Mouse (Mus musculus): ENCODE results near the gene Klhl3.

Gene Klhl3

GRCm38 (mm10) chr13:58066496-58067389 is 46.6 kb downstream of the Klhl3 start:
- DNase-seq (ENCODE audit: low spot score), result no peak

DNA sequence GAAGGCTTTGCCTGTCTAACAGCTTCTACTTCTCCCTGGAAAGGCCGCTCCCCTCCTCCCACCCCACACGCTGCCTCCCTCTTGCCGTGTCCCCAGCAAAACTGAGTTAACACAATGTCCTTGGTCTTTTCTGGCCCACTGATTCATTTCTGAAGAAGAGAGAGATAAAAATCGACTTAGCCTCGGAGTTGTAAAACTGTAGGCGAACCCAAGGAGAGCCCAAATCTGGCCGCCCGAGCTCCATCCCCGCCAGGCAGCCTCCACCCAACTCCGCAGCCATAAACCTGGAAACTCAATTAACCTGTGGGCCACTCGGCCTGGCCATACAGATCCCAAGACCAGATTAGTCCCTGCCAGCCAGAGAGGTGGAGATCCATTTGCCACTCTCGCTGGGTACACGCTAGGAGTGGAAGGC is 47.3 kb downstream of the Klhl3 start:
- no peak for DNase-seq (ENCODE audit: low spot score)

DNA sequence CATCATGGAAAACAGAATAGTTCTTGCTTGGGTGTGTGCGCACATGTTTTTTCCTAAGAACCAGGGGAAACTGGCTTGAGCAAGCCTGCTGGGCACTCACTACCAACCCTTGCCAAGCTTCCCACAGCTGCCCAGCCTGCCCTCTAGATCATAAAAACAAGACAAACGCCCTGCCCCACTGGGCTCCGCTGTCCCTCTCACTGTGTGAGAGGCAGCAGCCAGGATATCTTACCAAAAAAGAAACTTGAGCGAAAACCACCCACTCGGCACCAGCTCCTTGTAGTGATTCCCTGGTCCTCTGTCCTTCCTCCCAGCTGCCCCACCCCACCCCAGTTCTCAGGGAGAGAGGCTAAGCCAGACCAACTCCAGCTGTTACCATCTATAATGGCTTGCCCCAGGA is 48.1 kb downstream of the Klhl3 start:
- DNase-seq (ENCODE audit: low spot score), result no peak

DNA sequence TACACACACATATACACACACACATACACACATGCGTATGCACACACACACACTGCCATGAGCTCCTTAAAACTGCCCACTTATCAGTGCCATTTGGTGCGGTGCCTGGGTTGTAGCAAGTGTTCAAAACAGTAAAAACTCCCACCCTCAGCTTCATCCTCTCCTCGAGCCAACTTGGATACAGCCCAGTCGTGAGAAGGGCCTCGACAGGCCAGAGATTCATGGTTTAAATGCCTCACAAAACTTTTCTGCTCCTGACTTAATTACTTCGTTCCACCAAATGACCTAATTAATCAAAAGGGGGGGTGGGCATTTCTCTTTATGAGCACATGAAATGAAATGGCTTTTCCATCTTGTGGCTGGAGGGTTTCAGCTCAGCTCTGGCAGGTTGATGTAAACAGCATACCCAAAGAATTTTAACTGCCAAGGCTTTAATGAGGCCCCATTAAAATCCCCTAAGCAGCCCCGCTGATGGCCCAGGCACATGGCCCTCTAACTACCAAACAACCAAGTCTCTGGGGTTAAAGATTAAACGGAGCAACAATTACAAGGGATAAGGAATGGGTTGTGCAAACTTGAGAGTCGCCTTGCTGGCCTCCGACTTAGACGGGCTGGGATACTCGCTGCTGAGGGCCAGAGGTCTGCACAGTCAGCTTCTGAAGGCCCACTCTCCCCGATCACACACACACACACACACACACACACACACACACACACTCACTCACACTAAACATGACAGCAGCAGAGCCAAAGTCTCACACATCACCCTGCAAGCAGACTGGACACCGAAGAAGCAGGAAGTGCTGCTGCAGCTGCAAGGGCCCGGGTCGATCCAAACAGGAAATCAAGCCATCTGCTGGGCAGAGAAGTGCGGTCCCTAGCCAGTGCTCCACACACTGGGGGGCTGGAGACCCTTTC is 55.2 kb downstream of the Klhl3 start:
- DNase-seq (ENCODE audit: low spot score), result no peak

DNA sequence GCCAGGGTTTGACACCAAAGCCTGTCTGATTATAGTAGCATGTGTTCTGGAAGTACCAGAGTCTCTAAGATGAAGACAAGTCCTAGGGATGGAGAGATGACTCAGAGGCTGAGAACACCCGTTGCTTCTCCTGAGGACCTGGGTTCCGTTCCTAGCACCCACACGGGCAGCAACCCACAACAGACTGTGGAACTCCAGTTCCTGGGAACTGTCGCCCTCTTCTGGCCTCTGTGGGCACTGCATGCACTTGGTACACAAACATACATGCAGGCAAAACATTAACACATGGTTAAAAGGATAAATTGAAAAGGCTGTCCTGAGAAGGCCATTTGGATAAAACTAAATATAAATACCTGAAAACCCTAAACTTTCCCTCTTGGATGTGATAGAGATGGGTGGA is 56.8 kb downstream of the Klhl3 start:
- DNase-seq (ENCODE audit: low spot score), result no peak

DNA sequence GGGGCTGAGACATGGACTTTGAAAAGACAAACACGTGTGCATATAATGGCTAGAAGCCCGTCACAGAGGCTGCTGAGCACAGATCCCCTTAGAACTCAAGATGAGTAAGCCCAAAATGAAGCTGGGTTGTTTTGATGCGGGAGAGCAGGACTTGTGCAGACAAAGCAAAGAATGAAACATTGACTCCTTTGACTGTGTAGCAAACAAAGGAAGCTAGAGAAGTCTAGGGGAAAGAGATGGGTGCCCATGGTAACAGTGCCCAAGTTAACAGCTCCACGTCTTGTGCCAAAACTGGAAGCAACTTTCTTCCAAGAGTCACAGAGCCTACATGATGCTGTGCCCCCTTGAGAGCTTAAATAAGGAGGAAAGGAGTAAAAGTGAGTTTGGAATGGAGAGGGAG is 59.8 kb downstream of the Klhl3 start:
- no peak for DNase-seq (ENCODE audit: low spot score)

DNA sequence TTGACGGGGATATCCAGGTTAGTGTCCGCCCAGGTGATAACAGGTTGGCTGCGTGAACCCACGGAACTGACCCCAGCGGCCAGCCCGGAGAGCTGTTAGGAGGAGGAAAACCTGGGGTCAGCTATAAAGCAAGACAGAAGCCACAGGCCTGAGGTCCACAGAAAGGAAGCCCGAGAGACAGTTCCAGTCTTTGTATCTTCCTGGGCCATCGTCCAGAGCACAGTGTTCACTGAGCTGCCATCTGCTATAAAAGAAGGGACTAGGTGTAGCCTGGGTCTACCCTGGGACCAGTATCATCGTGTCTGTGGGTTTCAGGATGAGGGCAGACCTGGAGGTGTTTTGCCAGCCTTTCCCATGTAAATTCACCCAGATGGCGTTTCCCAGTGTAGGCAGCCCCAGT is 61.7 kb downstream of the Klhl3 start:
- DNase-seq (ENCODE audit: low spot score), result no peak

GRCm38 (mm10) chr13:58051251-58051650 is 62.1 kb downstream of the Klhl3 start:
- DNase-seq (ENCODE audit: low spot score), result no peak

DNA sequence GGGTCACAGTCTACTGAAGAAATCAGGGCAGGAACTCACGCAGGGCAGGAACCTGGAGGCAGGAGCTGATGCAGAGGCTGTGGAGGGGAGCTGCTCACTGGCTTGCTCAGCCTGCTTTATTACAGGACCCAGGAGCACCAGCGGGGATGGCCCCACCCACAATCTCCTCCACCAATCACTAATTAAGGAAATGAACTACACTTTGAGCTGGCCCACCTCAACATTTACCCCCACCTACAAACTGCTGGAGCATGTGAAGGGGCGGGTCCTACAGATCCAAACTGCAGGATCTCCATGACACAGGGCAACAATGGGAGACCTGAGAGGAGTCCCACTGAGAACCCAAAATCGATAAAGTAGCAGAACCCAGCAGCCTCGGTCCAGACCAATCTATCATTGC is 64.3 kb downstream of the Klhl3 start:
- DNase-seq (ENCODE audit: low spot score), result no peak

- no peak for DNase-seq (ENCODE audit: low spot score)
These were observed 65.3 kb downstream of the Klhl3 start for GRCm38 (mm10) chr13:58048076-58048475.

- DNase-seq (ENCODE audit: low spot score), result no peak
These were observed 67.2 kb downstream of the Klhl3 start for GRCm38 (mm10) chr13:58046178-58046577.

DNA sequence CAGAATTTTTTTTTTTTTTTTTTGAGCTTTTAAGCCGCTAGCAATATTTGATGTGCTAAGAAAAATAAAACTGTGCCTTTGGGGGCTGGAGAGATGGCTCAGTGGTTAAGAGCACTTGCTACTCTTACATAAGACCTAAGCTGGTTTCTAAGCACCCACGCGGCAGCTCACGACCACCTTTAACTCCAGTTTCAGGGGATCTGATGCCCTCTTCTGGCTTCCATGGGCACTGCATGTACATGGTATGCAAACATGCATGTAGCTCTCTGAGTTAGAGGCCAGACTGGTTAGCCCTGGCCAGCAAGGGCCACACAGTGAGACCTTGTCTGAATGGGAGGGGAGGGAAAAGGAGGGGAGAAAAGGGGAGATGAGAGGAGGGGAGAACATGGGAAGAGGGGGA is 68.1 kb downstream of the Klhl3 start:
- no peak for DNase-seq (ENCODE audit: low spot score)

- DNase-seq (ENCODE audit: low spot score), result no peak
These were observed 70.1 kb downstream of the Klhl3 start for GRCm38 (mm10) chr13:58043278-58043677.

DNA sequence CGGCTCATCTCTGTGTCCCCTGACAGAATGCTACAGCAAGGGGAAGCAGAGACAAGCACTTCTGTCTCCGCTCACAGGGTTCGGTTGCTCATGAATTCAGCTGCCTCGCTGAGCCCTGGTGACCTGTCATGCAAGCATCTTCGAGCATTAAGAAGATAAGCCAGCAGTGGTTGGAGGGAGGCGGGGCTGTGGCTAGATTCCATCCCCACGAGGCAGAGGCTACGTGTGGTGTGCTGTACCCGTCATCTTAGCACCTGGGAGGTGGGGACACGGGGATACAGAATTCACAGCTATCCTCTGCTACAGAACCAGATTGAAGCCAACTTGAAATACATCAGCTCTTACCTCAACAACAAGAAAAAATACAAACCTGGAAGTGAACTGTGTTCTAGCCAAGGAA is 73.3 kb downstream of the Klhl3 start:
- DNase-seq (ENCODE audit: low spot score), result no peak

DNA sequence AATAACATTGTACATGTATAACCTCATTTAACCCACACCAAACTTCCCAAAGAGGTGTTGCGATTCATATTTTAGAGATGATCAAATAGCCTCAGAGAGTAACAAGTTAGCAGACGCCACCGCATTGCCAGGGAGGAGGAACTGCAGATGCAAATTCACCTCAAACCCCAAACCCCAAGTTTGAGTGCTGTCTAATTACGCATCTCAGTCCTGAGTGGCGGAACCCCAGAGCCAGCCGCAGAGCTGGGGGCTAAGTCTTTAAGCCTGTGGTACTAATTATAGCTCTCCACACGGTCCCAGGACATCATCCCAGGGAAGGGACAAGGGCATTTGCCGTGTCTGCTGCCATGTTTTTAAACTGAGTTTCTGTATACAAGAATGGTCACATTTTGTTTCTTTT is 75.9 kb downstream of the Klhl3 start:
- no peak for DNase-seq (ENCODE audit: low spot score)

GRCm38 (mm10) chr13:58035470-58036156 is 77.8 kb downstream of the Klhl3 start:
- DNase-seq (ENCODE audit: low spot score), result no peak

GRCm38 (mm10) chr13:58034985-58035384 is 78.4 kb downstream of the Klhl3 start:
- no peak for DNase-seq (ENCODE audit: low spot score)

GRCm38 (mm10) chr13:58034507-58034906 is 78.9 kb downstream of the Klhl3 start:
- no peak for DNase-seq (ENCODE audit: low spot score)

DNA sequence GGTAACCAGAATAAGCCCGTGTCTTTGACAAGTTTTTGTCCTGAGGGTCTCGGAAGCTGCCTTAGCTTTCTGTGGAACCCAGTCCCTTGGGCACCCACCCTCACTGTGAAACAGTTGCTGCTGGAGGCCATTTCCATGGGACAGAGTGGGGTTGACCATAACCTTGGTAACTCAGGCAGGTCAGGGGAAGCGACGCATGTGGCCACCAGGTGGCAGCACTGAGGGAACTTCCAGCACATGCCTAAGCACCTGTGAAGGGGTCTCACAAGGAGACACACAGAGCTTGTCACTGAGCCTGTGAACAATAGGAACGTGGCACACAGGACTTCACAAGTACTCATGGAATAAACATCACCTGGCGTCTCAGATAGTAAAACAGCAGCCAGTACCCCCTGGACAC is 81.6 kb downstream of the Klhl3 start:
- no peak for DNase-seq (ENCODE audit: low spot score)

- no peak for DNase-seq (ENCODE audit: low spot score)
These were observed 86.3 kb downstream of the Klhl3 start for GRCm38 (mm10) chr13:58027115-58027514.

DNA sequence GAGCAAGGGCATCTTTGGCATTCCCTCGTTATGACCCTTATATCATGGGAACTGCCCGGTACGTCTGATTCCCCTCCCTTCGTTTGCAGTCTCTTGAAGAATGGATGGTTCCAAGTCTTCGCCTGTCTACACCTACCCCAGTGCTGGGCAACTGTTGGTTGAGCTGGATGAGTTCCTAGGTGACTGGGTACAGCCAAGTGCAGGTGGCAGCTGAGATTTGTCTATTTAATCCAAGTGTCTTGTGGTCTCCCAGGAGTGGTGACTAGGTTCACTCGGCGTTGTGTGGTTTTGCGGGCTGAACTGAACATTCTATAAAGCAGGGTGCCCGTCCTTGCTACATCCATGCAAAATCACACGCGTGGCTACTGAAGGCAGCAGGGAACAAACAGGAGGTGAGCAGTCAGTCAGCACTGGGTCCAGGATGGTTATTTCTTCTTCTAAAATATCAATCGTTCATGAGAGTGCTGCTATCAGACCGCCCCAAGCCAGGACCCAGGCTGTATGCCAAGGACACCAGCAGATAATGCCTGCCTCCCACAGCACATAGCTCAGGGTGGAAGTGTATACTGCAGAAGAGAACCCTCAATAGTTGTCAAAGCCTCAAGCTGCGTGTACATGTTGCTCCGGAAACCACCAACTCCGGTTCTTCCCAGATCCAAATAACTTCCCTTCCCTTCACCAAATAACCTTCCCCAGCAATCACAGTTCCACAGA is 87.5 kb downstream of the Klhl3 start:
- no peak for DNase-seq (ENCODE audit: low spot score)
